Mouse (Mus musculus) urinary bladder, postnatal 25 days (tissue): ENCODE measurements around the gene R3hdm1.
A peak's percentile ranks its signal among the peaks of the same experiment; 100 is the strongest.
"Not testable (repeated sequence)": the region's sequence is repeated elsewhere in the genome, so short reads cannot be mapped to it uniquely, and the experiment has no call there.

Source experiments
- DNase-seq: peaks from one replicate; pipeline ENCODE4 v3.0.0; 2022; ENCODE audit warnings: low spot score

The R3hdm1 gene

GRCm38 (mm10) chr1:128136222-128136621 lies 33.1 kb downstream of the R3hdm1 start:
- DNase-seq = not testable (repeated sequence)

GRCm38 (mm10) chr1:128141039-128141438 lies 37.9 kb downstream of the R3hdm1 start:
- no peak for DNase-seq

- DNase-seq = no peak
Measured at GRCm38 (mm10) chr1:128141737-128142136, 38.6 kb downstream of the R3hdm1 start.

- DNase-seq = no peak
Measured at GRCm38 (mm10) chr1:128166956-128167355, 63.9 kb downstream of the R3hdm1 start.

- DNase-seq = no peak
Measured at GRCm38 (mm10) chr1:128170104-128170503, 67.0 kb downstream of the R3hdm1 start.

GRCm38 (mm10) chr1:128191426-128191825 lies 88.3 kb downstream of the R3hdm1 start:
- DNase-seq = no peak

- no peak for DNase-seq
Measured at GRCm38 (mm10) chr1:128192369-128192768, 89.3 kb downstream of the R3hdm1 start.

DNA sequence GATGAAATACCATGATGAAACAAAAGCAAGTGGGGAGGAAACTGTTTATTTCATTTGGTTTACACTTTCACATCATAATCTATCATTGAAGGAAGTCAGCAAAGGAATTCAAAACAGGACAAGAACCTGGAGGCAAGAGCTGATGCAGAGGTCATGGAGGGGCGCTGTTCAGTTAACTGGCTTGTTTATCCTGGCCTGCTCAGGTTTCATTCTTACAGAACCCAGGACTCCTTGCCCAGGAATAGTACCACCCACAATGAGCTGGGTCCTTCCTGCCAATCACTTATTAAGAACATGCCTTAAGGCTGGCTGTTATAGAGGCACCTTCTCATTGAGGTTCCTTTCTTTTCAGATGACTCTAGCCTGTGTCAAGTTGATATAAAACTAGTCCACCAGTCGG lies 90.9 kb downstream of the R3hdm1 start:
- DNase-seq = no peak

GRCm38 (mm10) chr1:128197353-128197752 lies 94.3 kb downstream of the R3hdm1 start:
- DNase-seq = no peak

DNA sequence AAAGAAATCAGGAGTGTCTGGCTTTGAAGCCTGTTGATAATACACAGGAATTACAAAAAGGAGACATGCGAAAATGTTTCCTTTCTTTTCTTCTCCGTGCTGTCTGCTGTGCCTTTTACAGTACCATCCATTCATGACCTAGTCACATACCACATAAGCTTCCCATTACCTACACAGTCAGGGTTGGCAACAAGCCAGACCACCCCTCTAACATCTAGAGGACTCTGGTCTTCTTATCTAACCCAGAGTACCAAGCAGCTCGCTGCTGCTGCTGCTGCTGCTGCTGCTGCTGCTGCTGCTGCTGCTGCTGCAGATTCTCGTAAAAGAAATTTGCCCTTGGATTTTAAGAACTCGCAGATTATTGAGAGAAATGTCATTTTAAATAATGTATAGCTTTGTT lies 110.2 kb downstream of the R3hdm1 start:
- no peak for DNase-seq

DNA sequence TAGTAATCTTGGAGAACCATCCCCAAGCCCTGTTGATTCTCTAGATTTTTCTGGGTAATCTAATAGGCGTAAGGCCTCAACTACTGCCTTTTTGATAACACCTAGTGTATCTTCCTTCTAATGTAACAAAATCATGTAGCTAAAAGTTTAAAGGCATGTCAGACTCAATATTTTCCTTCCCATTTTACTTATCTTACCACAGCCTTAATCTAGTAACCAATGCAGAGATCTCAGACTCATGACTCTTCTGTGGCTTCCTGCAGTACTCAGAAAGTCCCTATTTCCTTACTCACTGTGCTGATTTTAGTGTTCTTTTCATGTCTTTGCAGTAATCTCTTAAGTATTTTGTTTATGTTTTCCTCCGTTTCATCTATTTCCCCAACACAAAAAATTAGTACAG lies 118.8 kb downstream of the R3hdm1 start:
- DNase-seq = no peak

DNA sequence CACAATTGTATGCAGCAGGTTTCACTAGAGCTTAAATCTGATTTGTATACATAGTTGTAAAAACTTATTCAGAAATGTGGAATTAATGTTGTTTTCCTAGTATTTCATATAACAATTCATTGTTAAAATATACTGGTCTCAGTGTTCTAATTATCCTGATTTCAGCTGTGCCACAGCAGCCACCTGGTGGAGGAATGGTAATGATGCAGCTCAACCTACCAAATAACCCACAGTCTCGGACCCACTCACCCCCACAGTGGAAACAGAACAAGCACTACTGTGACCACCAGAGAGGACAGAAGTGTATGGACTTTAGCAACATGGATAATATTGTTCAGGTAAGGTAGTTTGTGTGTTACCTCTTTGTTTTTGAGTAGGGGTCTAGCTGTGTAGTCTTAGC lies 120.2 kb downstream of the R3hdm1 start:
- no peak for DNase-seq

GRCm38 (mm10) chr1:128235181-128235580 lies 132.1 kb downstream of the R3hdm1 start:
- DNase-seq = no peak

- DNase-seq = no peak
Measured at GRCm38 (mm10) chr1:128243627-128243995, 140.5 kb downstream of the R3hdm1 start, which contains the start of gene Ubxn4. Gene Ubxn4, plus strand, starts transcription at chr1:128243964.

- DNase-seq = peak; percentile 89
Measured at GRCm38 (mm10) chr1:128243996-128244726, 141.1 kb downstream of the R3hdm1 start.

- DNase-seq = peak; percentile 30
Measured at GRCm38 (mm10) chr1:128244727-128245355, 141.7 kb downstream of the R3hdm1 start.

DNA sequence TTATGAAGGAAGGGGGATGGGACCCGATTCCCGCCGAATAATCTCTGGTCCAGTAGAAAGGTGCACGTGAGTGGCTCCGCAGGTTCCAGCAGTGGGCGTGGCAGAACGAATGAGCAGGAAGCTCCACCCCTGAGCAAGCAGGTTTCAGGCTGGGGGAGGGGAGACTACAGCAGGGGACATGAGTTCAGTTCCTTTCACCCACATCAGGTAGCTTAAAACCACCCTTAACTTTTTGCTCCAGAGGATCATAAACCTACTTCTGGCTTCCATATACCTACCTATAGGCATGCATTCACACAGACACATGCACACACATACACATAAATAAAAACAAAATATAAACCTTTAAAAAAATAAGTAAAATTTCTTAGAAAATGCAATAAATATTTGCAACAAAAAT lies 164.0 kb downstream of the R3hdm1 start:
- not testable (repeated sequence) for DNase-seq

DNA sequence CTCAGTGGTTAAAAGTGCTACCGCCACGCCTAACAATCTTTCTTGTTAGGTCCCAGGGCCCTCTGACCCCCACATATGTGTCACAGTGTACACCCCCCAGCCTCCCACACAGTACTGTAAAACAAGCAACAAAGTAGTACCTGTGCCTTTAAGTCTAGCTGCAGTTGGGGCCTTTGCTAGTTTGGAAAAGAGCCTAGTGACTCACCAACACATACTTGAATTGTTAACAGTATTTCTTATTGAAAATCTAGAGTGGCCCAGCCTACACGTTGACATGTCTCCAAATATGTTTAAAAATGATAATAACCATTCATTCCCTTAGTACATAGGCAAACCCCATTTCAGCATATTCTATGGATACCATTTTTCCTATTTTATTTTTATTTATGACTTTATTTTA lies 167.6 kb downstream of the R3hdm1 start:
- DNase-seq = no peak

DNA sequence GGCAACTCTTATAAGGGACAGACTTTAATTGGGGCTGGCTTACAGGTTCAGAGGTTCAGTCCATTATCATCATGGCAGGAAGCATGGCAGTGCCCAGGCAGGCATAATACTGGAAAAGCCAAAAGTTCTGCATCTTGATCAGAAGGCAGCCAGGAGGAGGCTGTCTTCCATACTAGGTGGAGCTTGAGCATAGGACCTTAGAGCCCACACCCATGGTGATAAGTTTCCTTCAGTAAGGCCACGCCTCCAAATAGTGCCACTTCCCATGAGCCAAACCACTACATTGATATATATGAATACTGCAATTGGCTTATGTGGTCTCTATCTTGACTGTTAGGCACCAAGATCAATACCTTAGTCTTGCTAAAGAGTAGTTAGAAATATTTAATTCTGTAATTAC lies 172.8 kb downstream of the R3hdm1 start:
- no peak for DNase-seq

DNA sequence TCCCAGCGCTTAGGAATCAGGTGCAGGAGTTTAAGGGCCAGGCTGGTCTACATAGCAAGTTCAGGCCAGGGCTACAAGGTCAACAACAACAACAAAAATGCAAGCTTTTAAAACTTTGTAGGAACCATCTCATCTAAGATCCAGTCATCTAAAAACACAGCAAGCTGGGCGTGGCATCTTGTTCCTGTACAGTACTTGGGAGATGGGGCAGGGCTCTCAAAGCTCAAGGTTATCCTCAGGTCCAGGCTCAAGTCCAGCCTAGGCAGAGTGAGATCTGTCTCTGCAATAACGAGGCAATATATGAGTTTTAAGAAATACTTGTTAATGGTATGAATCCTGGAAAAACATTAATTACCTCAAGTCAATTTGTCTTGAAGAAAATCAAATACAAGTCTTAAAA lies 175.5 kb downstream of the R3hdm1 start:
- DNase-seq = no peak

DNA sequence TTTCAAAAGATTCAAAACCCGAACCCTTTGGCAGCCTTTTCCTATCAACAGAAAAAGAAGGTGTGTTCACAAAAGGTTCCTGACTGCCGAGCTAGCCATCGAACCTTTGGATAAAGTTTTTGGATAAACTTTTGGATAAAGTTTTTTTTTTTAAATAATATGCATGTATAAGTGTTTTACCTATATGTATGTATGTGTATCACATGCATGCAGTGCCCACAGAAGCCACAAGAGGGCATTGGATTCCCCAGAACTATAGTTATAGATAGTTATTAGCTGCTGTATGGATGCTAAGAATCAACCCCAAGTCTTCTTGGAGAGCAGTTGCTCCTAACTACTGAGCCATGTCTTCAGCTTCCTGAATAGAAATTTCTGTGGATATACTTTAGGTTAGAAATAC lies 178.7 kb downstream of the R3hdm1 start:
- DNase-seq = no peak

DNA sequence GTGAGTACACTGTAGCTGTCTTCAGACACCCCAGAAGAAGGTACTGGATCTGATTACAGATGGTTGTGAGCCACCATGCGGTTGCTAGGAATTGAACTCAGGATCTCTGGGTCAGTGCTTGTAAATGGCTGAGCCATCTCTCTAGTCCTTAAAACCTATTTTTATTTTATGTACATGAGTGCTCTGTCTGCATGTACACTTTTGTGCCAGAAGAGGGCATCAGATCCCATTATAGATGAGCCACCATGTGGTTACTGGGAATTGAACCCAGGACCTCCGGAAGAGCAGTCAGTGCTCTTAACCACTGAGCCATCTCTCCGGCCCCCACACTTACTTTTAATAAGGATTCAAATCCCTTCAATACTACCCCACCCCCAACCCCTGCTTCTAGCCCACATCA lies 179.8 kb downstream of the R3hdm1 start:
- no peak for DNase-seq

DNA sequence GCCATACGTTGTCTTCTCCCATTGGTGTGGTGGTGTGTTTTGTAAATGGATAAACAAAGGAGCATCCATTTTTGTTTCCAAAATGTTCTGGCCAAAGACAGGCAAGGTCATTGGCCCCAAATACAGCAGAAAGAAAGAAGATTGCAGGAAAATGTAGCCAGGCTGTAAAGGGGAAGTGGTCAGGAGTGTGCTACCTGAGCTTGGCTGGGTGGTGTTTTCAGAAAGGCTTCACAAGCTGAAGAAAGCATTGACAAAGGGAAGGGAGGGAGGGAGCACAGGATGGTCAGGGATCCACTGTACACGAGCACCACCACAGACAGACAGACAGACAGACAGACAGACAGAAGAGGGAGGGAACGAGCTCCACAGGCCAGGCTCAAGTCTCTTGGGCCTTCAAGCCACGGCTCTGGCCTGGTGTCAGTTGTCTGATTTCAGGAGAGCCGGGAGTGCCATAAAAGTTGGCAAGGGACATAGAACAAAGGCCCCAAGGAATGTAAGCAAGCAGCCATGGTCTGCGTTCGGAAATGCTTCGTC lies 181.1 kb downstream of the R3hdm1 start:
- DNase-seq = no peak

- DNase-seq = no peak
Measured at GRCm38 (mm10) chr1:128285136-128285535, 182.0 kb downstream of the R3hdm1 start.
